Mouse (Mus musculus) c-Kit-positive CD71-positive TER-119-negative erythroid progenitor cells, embryonic 14.5 days (primary cell): ENCODE results near the gene Srsf10.

Experiments
- DNase-seq: peaks from one replicate; pipeline ENCODE4 v3.0.0-alpha.2; 2013; ENCODE audit warnings: low read depth

Srsf10 gene

DNA sequence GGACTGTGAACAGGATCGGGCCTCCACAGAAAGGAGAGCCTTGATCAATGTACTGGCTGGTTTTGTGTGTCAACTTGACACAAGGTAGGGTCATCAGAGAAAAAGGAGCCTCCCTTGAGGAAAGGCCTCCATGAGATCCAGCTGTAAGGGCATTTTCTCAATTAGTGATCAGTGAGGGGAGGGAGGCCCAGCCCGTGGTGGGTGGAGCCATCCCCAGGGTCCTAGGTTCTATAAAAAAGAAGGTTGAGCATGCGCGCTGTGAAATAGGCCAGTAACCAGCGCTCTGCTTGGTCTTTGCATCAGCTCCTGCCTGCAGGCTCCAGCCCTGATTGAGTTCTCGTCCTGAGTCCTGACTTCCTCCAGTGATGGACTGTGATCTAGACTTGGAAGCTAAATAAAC lies 29.0 kb downstream of the Srsf10 start:
- DNase-seq, result no peak

GRCm38 (mm10) chr4:135885676-135886075 lies 30.1 kb downstream of the Srsf10 start:
- DNase-seq, result no peak

GRCm38 (mm10) chr4:135886184-135886583 lies 30.6 kb downstream of the Srsf10 start:
- DNase-seq, result no peak

GRCm38 (mm10) chr4:135888448-135889057 lies 33.0 kb downstream of the Srsf10 start:
- DNase-seq, result no peak

GRCm38 (mm10) chr4:135889146-135889883 lies 33.8 kb downstream of the Srsf10 start:
- DNase-seq, result no peak

DNA sequence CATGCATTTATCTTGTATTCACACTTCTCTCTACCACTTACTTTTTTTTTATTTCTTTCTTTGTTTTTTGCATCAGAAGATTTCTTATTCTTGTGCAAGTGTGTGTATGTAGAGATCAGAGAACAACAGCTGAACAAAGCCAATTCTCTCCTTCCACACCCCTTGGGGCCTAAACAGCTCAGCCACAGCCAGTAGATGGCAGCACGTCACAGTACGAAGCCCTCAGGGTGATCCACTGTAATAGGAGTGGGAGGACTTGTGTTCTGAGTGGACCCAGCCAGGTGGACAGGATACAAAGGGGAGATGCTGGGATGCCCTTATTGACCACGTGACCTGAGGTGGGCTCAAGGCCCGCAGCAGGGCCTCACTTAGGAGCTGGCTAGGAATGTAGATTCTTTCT lies 34.3 kb downstream of the Srsf10 start:
- no peak for DNase-seq

GRCm38 (mm10) chr4:135891539-135891938 lies 36.0 kb downstream of the Srsf10 start:
- DNase-seq, result no peak

- no peak for DNase-seq
These were observed 37.3 kb downstream of the Srsf10 start for GRCm38 (mm10) chr4:135892884-135893283.

GRCm38 (mm10) chr4:135895071-135895571 lies 39.6 kb downstream of the Srsf10 start, which contains the start of gene Cnr2:
Gene Cnr2, plus strand, starts transcription at chr4:135895394.
- no peak for DNase-seq

DNA sequence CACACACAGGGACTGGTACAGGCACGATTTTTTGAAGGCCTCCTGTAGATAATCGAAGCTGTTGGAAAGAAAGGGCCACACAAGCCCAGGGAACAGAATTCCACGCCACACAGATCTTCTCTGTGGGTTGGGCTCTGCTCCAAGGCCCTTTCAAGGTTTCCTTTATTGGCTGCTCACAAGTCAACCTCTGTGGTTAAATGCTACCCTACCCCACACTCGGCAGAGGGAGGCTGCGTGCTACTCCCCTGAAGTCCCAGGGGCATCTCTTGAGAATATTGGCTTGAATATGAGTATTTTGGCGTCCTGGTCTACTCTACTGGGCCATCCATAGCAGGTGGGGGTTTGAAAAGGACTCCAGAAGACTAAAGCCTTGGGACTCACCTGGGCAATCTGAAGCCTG lies 40.6 kb downstream of the Srsf10 start:
- no peak for DNase-seq

- peak; percentile 88 for DNase-seq
These were observed 43.0 kb downstream of the Srsf10 start for GRCm38 (mm10) chr4:135898380-135899049.

DNA sequence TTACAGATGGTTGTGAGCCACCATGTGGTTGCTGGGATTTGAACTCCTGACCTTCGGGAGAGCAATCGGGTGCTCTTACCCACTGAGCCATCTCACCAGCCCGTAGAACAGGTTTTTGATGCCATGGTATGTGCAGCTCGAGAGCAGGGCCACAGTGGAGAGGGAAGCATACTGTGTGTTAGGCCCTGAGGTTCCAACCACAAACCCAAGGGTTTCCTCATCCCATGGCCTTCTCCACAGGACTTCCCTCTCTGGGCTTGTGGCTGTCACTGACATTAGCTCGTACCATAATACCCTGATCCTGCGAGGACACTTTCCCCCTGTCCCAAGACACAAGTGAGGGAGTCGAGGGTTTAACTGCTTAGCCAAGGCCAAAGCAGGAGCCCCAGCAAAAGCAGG lies 43.5 kb downstream of the Srsf10 start:
- DNase-seq, result no peak

DNA sequence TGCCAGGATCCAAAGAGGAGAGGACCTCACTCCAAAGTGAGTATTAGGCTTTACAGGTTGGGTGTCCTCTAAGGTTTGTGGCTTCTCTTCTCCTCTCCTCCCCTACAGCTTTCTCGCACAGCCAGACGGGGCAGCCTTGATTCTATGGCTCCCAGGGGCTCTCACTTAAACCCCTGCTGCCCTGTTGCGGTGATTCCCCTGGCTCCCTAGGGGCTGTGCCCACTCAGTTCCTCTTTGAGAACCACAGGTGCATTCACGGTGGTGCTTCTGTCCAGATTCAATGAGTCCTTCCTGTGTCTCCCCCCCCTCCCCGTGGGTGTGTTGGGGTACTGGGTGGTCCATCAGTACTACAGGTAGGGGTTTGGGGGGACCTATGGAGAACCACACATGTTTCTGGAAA lies 44.5 kb downstream of the Srsf10 start:
- no peak for DNase-seq

DNA sequence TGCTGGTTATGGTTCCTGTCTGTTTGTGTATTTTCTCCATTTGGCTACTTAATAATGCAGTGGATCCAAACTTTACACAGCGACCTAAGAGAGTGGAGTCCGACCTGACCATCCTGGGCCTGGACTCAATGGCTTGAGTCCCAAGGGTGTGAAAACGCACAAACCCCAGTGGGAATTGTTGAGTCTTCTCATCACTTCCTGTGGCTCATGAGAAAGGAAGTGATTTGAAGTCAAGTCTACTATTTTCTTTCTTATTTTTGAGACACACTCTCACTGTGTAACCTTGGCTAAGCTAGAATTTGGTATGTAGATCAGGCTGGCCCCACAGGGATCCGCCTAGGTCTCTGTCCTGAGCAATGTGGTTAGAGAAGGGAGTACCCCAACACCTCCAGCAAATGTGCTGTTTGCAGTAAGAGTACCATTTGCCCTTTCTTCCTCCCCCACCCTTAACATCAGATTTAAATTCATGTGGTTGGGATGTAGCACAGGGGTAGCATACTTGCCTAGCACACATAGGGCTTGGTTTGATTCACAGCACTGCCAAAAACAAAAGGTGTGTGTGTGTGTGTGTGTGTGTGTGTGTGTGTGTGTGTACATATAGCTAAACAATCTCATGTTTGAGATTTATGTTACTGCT lies 47.2 kb downstream of the Srsf10 start:
- no peak for DNase-seq

DNA sequence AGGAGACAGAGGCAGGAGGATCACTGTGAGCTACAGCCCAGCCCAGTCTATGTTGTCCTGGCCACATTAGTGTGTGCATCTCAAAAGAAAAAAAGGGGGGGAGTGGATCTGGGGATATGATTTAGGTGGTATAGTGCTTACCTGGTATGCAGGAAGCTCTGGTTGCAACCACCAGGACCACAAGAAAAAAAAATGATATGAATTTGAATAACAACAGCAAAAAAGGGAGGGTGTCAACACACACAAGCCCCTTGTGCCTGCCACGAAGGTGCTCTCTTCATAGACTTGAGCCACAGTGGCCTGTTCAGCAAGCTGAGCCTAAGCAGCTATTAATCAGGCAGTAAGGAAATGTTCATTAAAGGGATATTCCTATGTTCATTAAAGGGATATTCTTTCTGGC lies 49.3 kb downstream of the Srsf10 start:
- no peak for DNase-seq

DNA sequence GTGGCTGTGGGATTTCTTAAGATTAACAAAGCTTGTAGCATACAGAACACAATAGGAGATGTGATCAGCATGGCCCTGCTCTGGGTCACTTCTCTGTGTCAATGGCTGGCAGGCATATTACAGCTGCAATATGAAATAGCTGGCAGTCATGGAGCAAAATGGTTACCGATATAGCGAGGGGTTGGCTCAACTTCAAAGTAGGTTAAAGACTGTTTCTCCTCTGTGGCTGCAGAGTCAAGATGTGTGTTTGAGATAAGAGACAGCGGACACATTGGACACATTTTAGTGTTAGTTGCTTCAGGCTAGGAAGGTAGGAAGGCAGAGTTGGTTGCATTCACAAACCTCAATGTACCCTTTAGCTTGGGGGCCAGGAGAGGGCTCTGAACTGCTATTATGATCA lies 51.1 kb downstream of the Srsf10 start:
- DNase-seq, result no peak

GRCm38 (mm10) chr4:135909326-135910066 lies 53.9 kb downstream of the Srsf10 start:
- no peak for DNase-seq

GRCm38 (mm10) chr4:135911531-135911930 lies 56.0 kb downstream of the Srsf10 start:
- no peak for DNase-seq

GRCm38 (mm10) chr4:135912164-135912563 lies 56.6 kb downstream of the Srsf10 start:
- no peak for DNase-seq

DNA sequence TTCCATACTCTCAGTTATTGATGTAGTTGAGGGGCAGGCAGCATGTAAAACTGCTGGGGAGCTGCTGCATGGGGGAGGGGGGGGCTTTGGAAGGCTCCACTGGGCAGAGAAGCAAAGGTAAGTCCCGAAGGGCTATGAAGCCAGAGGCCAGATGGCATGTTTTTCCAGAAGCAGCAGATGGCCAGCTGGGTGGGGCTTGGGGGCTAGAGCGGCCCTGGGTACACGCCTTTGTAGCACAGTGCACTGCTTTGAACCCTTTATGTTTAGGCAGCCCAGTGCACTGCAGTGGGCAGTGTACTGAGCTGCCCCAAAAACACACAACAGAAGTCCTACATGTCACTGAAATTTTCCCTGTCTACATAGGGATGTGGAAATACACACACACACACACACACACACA lies 57.3 kb downstream of the Srsf10 start:
- no peak for DNase-seq

GRCm38 (mm10) chr4:135913433-135913832 lies 57.9 kb downstream of the Srsf10 start:
- DNase-seq, result no peak
